Mouse (Mus musculus) liver, postnatal 0 days (tissue): ENCODE results near the gene Gm49416. TPM values are rescaled to one million over a fixed set of nuclear protein-coding genes. Genes with fewer than 3 reads are reported as not detected.

Source experiments
- ATAC-seq: fragments of 200-750 bp; cut with Nextera tagmentation; 2 replicates; pipeline ENCODE4 v1.8.0; 2017; ENCODE audit warnings: mild to moderate bottlenecking, moderate library complexity
- DNase-seq: peaks from one replicate; pipeline ENCODE4 v3.0.0-alpha.2; 2016
- H3K27ac ChIP-seq: fragments of 300-500 bp; sonication (generic); 2 replicates; pipeline ENCODE4 v1.5.1; 2014; ENCODE audit warnings: antibody characterized with exemption, moderate library complexity, mild to moderate bottlenecking, low read depth
- H3K27me3 ChIP-seq: fragments of 300-500 bp; sonication (generic); 2 replicates; pipeline ENCODE4 v1.6.1; 2014; ENCODE audit warnings: low read length, control low read depth, mixed read lengths; ENCODE audit not compliant: insufficient read depth
- H3K36me3 ChIP-seq: fragments of 300-500 bp; sonication (generic); replicated peaks from 2 replicates; pipeline ENCODE4 v1.6.1; 2014; ENCODE audit warnings: mild to moderate bottlenecking, control low read depth, low read length, moderate library complexity, mixed read lengths; ENCODE audit not compliant: insufficient read depth
- H3K4me1 ChIP-seq: fragments of 300-500 bp; sonication (generic); 2 replicates; pipeline ENCODE4 v1.6.1; 2014; ENCODE audit warnings: antibody characterized with exemption, mild to moderate bottlenecking, control low read depth; ENCODE audit not compliant: insufficient read depth
- H3K4me2 ChIP-seq: fragments of 300-500 bp; sonication (generic); 2 replicates; pipeline ENCODE4 v1.6.1; 2014; ENCODE audit warnings: low read depth, mild to moderate bottlenecking, low read length, moderate library complexity, mixed read lengths
- H3K4me3 ChIP-seq: fragments of 300-500 bp; sonication (generic); 2 replicates; pipeline ENCODE4 v1.5.1; 2014; ENCODE audit warnings: low read depth, low read length
- H3K9ac ChIP-seq: fragments of 300-500 bp; sonication (generic); replicated peaks from 2 replicates; pipeline ENCODE4 v1.6.1; 2014; ENCODE audit warnings: mild to moderate bottlenecking, moderate library complexity
- H3K9me3 ChIP-seq: fragments of 300-500 bp; sonication (generic); 2 replicates; pipeline ENCODE4 v1.6.1; 2016; ENCODE audit warnings: mild to moderate bottlenecking, control low read depth, low read length, mixed read lengths
- CTCF ChIP-seq: sonication (generic); IDR thresholded peaks from 2 replicates; pipeline ENCODE4 v1.5.1; 2016; ENCODE audit warnings: antibody characterized with exemption, low read depth
- EP300 ChIP-seq: IDR thresholded peaks from 2 replicates; pipeline ENCODE4 v1.6.1; 2016; ENCODE audit warnings: antibody characterized with exemption, low read depth, mild to moderate bottlenecking
- WGBS: fragments of 180-500 bp; shearing (Covaris S2); extraction: QIAGEN DNeasy Blood & Tissue Kit; methylation state at CpG from one replicate; pipeline ENCODE4 v1.1.7; 2014; ENCODE audit not compliant: insufficient replicate concordance; 5-methylcytosine and 5-hydroxymethylcytosine counted together
- polyA plus RNA-seq: library from polyadenylated mRNA; unstranded; fragments of >200 nt; fragmentation: Nextera tagmentation; extraction: Ambion mirVana; gene quantifications from 2 replicates; pipeline ENCODE4 v1.2.1, GENCODE M21; 2015

The Gm49416 gene
- polyA plus RNA-seq, result not detected in 2 replicates

GRCm38 (mm10) chr19:8888511-8889385 is at the start of gene Gm49416, which contains the start of gene 1810009A15Rik:
TSS of gene Gm49416 (plus strand) at chr19:8888926.
TSS of gene 1810009A15Rik (plus strand) at chr19:8888853.
- H3K9ac ChIP-seq, result peak within 1 kb of the TSS; percentile 69
- DNase-seq, result peak; percentile 97
- H3K27me3 ChIP-seq, result no peaks in the 10 kb centered on the region
- peaks cover 17% of the 10 kb centered on the region for H3K4me1 ChIP-seq
- H3K4me3 ChIP-seq, result peak within 1 kb of the TSS; percentile 61
- peak within 1 kb of the TSS; percentile 70 for H3K4me2 ChIP-seq
- H3K9me3 ChIP-seq, result no peaks in the 10 kb centered on the region
- ATAC-seq, result peak; percentile 94
- under 1% methylated on average over 58 of the region's 58 CpGs for WGBS
- H3K27ac ChIP-seq, result peak within 1 kb of the TSS; percentile 79
- H3K36me3 ChIP-seq, result peaks cover 10% of the 10 kb centered on the region; the same call in 1 of the 2 replicates
- TF ChIP-seq CTCF (no peak), EP300 (no peak)

GRCm38 (mm10) chr19:8839103-8839907 is 49.4 kb upstream of the Gm49416 start, which contains the start of gene Gng3:
TSS of gene Gng3 (minus strand) at chr19:8839194.
- WGBS, result 78% methylated on average over 11 of the region's 11 CpGs
- TF ChIP-seq CTCF (no peak), EP300 (no peak)
- H3K9ac ChIP-seq, result peak within 1 kb of the TSS; percentile 77

GRCm38 (mm10) chr19:8839908-8840791 is 48.6 kb upstream of the Gm49416 start:
- ATAC-seq (peak; percentile 68), DNase-seq (peak; percentile 85)
- Histone ChIP-seq H3K4me2 (peak overlapping the region; percentile 93), H3K4me3 (peak overlapping the region; percentile 69), H3K27ac (peak overlapping the region; percentile 71), H3K9me3 (no peaks in the 10 kb centered on the region), H3K4me1 (peaks cover 32% of the 10 kb centered on the region), H3K27me3 (no peaks in the 10 kb centered on the region), H3K9ac (peak overlapping the region; percentile 82), H3K36me3 (peaks cover 7% of the 10 kb centered on the region; the same call in 1 of the 2 replicates)
- 27% methylated on average over 29 of the region's 29 CpGs for WGBS
- TF ChIP-seq EP300, result no peak
- 0 out of 2 replicates have a peak, but pooled peaks have one; percentile 3 for TF ChIP-seq CTCF

More at GRCm38 (mm10) chr19:8839103-8839907, 49.4 kb upstream of the Gm49416 start, which contains the start of gene Gng3:
- H3K4me3 ChIP-seq, result peak within 1 kb of the TSS; percentile 63
- H3K36me3 ChIP-seq, result peaks cover 14% of the 10 kb centered on the region
- peaks cover 32% of the 10 kb centered on the region for H3K4me1 ChIP-seq
- peak within 1 kb of the TSS; percentile 97 for H3K4me2 ChIP-seq
- ATAC-seq (no peak), DNase-seq (no peak)
- no peaks in the 10 kb centered on the region for H3K27me3 ChIP-seq
- no peaks in the 10 kb centered on the region for H3K9me3 ChIP-seq
- H3K27ac ChIP-seq, result peak within 1 kb of the TSS; percentile 91

- Histone ChIP-seq H3K36me3 (peaks cover 5% of the 10 kb centered on the region), H3K4me3 (peak overlapping the region; percentile 69), H3K4me1 (peaks cover 32% of the 10 kb centered on the region), H3K27me3 (no peaks in the 10 kb centered on the region), H3K9ac (peak overlapping the region; percentile 82), H3K4me2 (peak overlapping the region; percentile 93), H3K9me3 (no peaks in the 10 kb centered on the region), H3K27ac (peak overlapping the region; percentile 71; the same call in 1 of the 2 replicates)
- DNase-seq, result no peak
- no peak for TF ChIP-seq CTCF
- no peak for TF ChIP-seq EP300
- no peak for ATAC-seq
- 83% methylated on average over 7 of the region's 7 CpGs for WGBS
These were observed 47.7 kb upstream of the Gm49416 start for GRCm38 (mm10) chr19:8841012-8841411.

- H3K9ac ChIP-seq, result no peak overlapping the region
- DNase-seq (no peak), ATAC-seq (no peak)
- TF ChIP-seq EP300 (no peak), CTCF (no peak)
- WGBS, result 74% methylated on average over 6 of the region's 6 CpGs
- no peak overlapping the region for H3K4me3 ChIP-seq
- H3K27me3 ChIP-seq, result no peaks in the 10 kb centered on the region
- H3K4me1 ChIP-seq, result peaks cover 28% of the 10 kb centered on the region
- H3K36me3 ChIP-seq, result peaks cover 24% of the 10 kb centered on the region
- H3K9me3 ChIP-seq, result no peaks in the 10 kb centered on the region
- H3K27ac ChIP-seq, result no peak overlapping the region
- no peak overlapping the region for H3K4me2 ChIP-seq
These were observed 45.8 kb upstream of the Gm49416 start for GRCm38 (mm10) chr19:8842961-8843360.
